Mouse (Mus musculus): Measurements from ENCODE around the gene Olfr1107. TPM values are rescaled to one million over a fixed set of nuclear protein-coding genes. Genes with fewer than 3 reads are reported as not detected.

The Olfr1107 gene
- not detected in 2 replicates for polyA plus RNA-seq (2015; fragmentation: Nextera tagmentation; extraction: Ambion mirVana)

GRCm38 (mm10) chr2:87075717-87076116 is at the start of gene Olfr1107:
Gene Olfr1107 (minus strand): TSS chr2:87075817.
- no peak for ATAC-seq
- Histone ChIP-seq H3K4me3 (no peak within 1 kb of the TSS), H3K9me3 (replicated peaks) (no peaks in the 10 kb centered on the region), H3K4me1 (no peaks in the 10 kb centered on the region), H3K36me3 (ENCODE audit: poor library complexity, severe bottlenecking) (no peaks in the 10 kb centered on the region), H3K9ac (no peak within 1 kb of the TSS), H3K27ac (no peak within 1 kb of the TSS), H3K27me3 (no peaks in the 10 kb centered on the region), H3K4me2 (no peak within 1 kb of the TSS)
- 79% methylated on average over 1 of the region's 1 CpGs for WGBS

GRCm38 (mm10) chr2:87114467-87114866 is 38.9 kb upstream of the Olfr1107 start, which contains the start of gene Olfr259:
Gene Olfr259 (minus strand): TSS chr2:87114567.
- Histone ChIP-seq H3K36me3 (ENCODE audit: poor library complexity, severe bottlenecking) (no peaks in the 10 kb centered on the region), H3K4me3 (no peak within 1 kb of the TSS)
- ATAC-seq = no peak

GRCm38 (mm10) chr2:87095908-87096307 is 20.3 kb upstream of the Olfr1107 start, which contains the start of gene Olfr1109:
Gene Olfr1109 (minus strand): TSS chr2:87096008.
- H3K9ac ChIP-seq = no peak within 1 kb of the TSS
- no peak within 1 kb of the TSS for H3K27ac ChIP-seq
- H3K36me3 ChIP-seq (ENCODE audit: poor library complexity, severe bottlenecking) = no peaks in the 10 kb centered on the region
- no peak within 1 kb of the TSS for H3K4me2 ChIP-seq
- no peaks in the 10 kb centered on the region for H3K4me1 ChIP-seq
- H3K9me3 ChIP-seq (replicated peaks) = no peaks in the 10 kb centered on the region
- 18% methylated on average over 1 of the region's 1 CpGs for WGBS
- no peak for ATAC-seq
- H3K27me3 ChIP-seq = no peaks in the 10 kb centered on the region
- no peak within 1 kb of the TSS for H3K4me3 ChIP-seq

More at GRCm38 (mm10) chr2:87114467-87114866, 38.9 kb upstream of the Olfr1107 start, which contains the start of gene Olfr259:
- no peaks in the 10 kb centered on the region for H3K9me3 ChIP-seq (replicated peaks)
- H3K27me3 ChIP-seq = no peaks in the 10 kb centered on the region
- no peak within 1 kb of the TSS for H3K4me2 ChIP-seq
- H3K27ac ChIP-seq = no peak within 1 kb of the TSS
- no peaks in the 10 kb centered on the region for H3K4me1 ChIP-seq
- H3K9ac ChIP-seq = no peak within 1 kb of the TSS

GRCm38 (mm10) chr2:87052173-87052572 is 23.4 kb downstream of the Olfr1107 start, which contains the start of gene Olfr1106:
Gene Olfr1106 (minus strand): TSS chr2:87052273.
- no peaks in the 10 kb centered on the region for H3K27me3 ChIP-seq
- H3K9ac ChIP-seq = no peak within 1 kb of the TSS
- ATAC-seq = no peak
- no peaks in the 10 kb centered on the region for H3K4me1 ChIP-seq
- 76% methylated on average over 1 of the region's 1 CpGs for WGBS
- H3K27ac ChIP-seq = no peak within 1 kb of the TSS
- H3K4me3 ChIP-seq = no peak within 1 kb of the TSS
- H3K36me3 ChIP-seq (ENCODE audit: poor library complexity, severe bottlenecking) = no peaks in the 10 kb centered on the region
- H3K9me3 ChIP-seq (replicated peaks) = no peaks in the 10 kb centered on the region
- H3K4me2 ChIP-seq = no peak within 1 kb of the TSS

- Histone ChIP-seq H3K27ac (no peak within 1 kb of the TSS), H3K4me3 (no peak within 1 kb of the TSS), H3K27me3 (no peaks in the 10 kb centered on the region), H3K4me2 (no peak within 1 kb of the TSS), H3K36me3 (ENCODE audit: poor library complexity, severe bottlenecking) (no peaks in the 10 kb centered on the region), H3K9ac (no peak within 1 kb of the TSS), H3K4me1 (no peaks in the 10 kb centered on the region), H3K9me3 (replicated peaks) (no peaks in the 10 kb centered on the region)
- ATAC-seq = no peak
These were observed 39.2 kb downstream of the Olfr1107 start, which contains the start of gene Olfr1105 for GRCm38 (mm10) chr2:87036431-87036830. Gene Olfr1105 (minus strand): TSS chr2:87036531.

GRCm38 (mm10) chr2:87026980-87027379 is 48.6 kb downstream of the Olfr1107 start, which contains the start of gene Olfr1104:
Gene Olfr1104 (minus strand): TSS chr2:87027080.
- H3K27me3 ChIP-seq = no peaks in the 10 kb centered on the region
- ATAC-seq = no peak
- 81% methylated on average over 1 of the region's 1 CpGs for WGBS

More at GRCm38 (mm10) chr2:87026980-87027379, 48.6 kb downstream of the Olfr1107 start, which contains the start of gene Olfr1104:
- no peak within 1 kb of the TSS for H3K4me3 ChIP-seq
- H3K36me3 ChIP-seq (ENCODE audit: poor library complexity, severe bottlenecking) = no peaks in the 10 kb centered on the region
- H3K27ac ChIP-seq = no peak within 1 kb of the TSS
- no peak within 1 kb of the TSS for H3K9ac ChIP-seq
- no peak within 1 kb of the TSS for H3K4me2 ChIP-seq
- H3K4me1 ChIP-seq = no peaks in the 10 kb centered on the region
- no peaks in the 10 kb centered on the region for H3K9me3 ChIP-seq (replicated peaks)

Other genes starting within 250 kb of the Olfr1107 start
- gene Olfr1095, start 224.1 kb downstream of the Olfr1107 start, polyA plus RNA-seq (2015; fragmentation: Nextera tagmentation; extraction: Ambion mirVana) = not detected in 2 replicates
- not detected in 2 replicates for gene Gm13723, start 201.0 kb downstream of the Olfr1107 start, polyA plus RNA-seq (2015; fragmentation: Nextera tagmentation; extraction: Ambion mirVana)
- gene Olfr1097, start 183.6 kb downstream of the Olfr1107 start, polyA plus RNA-seq (2015; fragmentation: Nextera tagmentation; extraction: Ambion mirVana) = not detected in 2 replicates
- gene Olfr1098, start 151.3 kb downstream of the Olfr1107 start, polyA plus RNA-seq (2015; fragmentation: Nextera tagmentation; extraction: Ambion mirVana) = not detected in 2 replicates
- gene Olfr1099, start 115.1 kb downstream of the Olfr1107 start, polyA plus RNA-seq (2015; fragmentation: Nextera tagmentation; extraction: Ambion mirVana) = not detected in 2 replicates
- gene Olfr1100, start 95.9 kb downstream of the Olfr1107 start, polyA plus RNA-seq (2015; fragmentation: Nextera tagmentation; extraction: Ambion mirVana) = not detected in 2 replicates
- gene Olfr1101, start 84.6 kb downstream of the Olfr1107 start, polyA plus RNA-seq (2015; fragmentation: Nextera tagmentation; extraction: Ambion mirVana) = not detected in 2 replicates
- gene Olfr1102, start 77.4 kb downstream of the Olfr1107 start, polyA plus RNA-seq (2015; fragmentation: Nextera tagmentation; extraction: Ambion mirVana) = not detected in 2 replicates
- not detected in 2 replicates for gene Olfr1104, start 48.7 kb downstream of the Olfr1107 start, polyA plus RNA-seq (2015; fragmentation: Nextera tagmentation; extraction: Ambion mirVana)
- not detected in 2 replicates for gene Olfr1105, start 39.3 kb downstream of the Olfr1107 start, polyA plus RNA-seq (2015; fragmentation: Nextera tagmentation; extraction: Ambion mirVana)
- not detected in 2 replicates for gene Olfr1106, start 23.5 kb downstream of the Olfr1107 start, polyA plus RNA-seq (2015; fragmentation: Nextera tagmentation; extraction: Ambion mirVana)
- gene Olfr1109, start 20.2 kb upstream of the Olfr1107 start, polyA plus RNA-seq (2015; fragmentation: Nextera tagmentation; extraction: Ambion mirVana) = not detected in 2 replicates
- gene Olfr259, start 38.8 kb upstream of the Olfr1107 start, polyA plus RNA-seq (2015; fragmentation: Nextera tagmentation; extraction: Ambion mirVana) = not detected in 2 replicates
- not detected in 2 replicates for gene Olfr1110, start 64.5 kb upstream of the Olfr1107 start, polyA plus RNA-seq (2015; fragmentation: Nextera tagmentation; extraction: Ambion mirVana)
- not detected in 2 replicates for gene Olfr1111, start 76.8 kb upstream of the Olfr1107 start, polyA plus RNA-seq (2015; fragmentation: Nextera tagmentation; extraction: Ambion mirVana)
- gene Olfr1112, start 112.0 kb upstream of the Olfr1107 start, polyA plus RNA-seq (2015; fragmentation: Nextera tagmentation; extraction: Ambion mirVana) = not detected in 2 replicates
- not detected in 2 replicates for gene Olfr1113, start 133.2 kb upstream of the Olfr1107 start, polyA plus RNA-seq (2015; fragmentation: Nextera tagmentation; extraction: Ambion mirVana)
- gene Olfr1115, start 172.2 kb upstream of the Olfr1107 start, polyA plus RNA-seq (2015; fragmentation: Nextera tagmentation; extraction: Ambion mirVana) = not detected in 2 replicates
- not detected in 2 replicates for gene Olfr1116, start 191.7 kb upstream of the Olfr1107 start, polyA plus RNA-seq (2015; fragmentation: Nextera tagmentation; extraction: Ambion mirVana)
- not detected in 2 replicates for gene Olfr1118, start 231.8 kb upstream of the Olfr1107 start, polyA plus RNA-seq (2015; fragmentation: Nextera tagmentation; extraction: Ambion mirVana)

Data from forebrain, embryonic 13.5 days (tissue).